Mouse (Mus musculus) brain, embryonic 14.5 days (tissue): ENCODE results near the gene Aicda.

Experiments used
- CTCF ChIP-seq: fragments of 200-500 bp; IDR thresholded peaks from 2 replicates; pipeline ENCODE4 v1.5.1; 2012; ENCODE audit warnings: inconsistent platforms, mild to moderate bottlenecking, moderate library complexity, borderline replicate concordance; ENCODE audit not compliant: insufficient read depth, insufficient read length; ENCODE audit errors: extremely low read depth
- POLR2A ChIP-seq: fragments of 200-500 bp; IDR thresholded peaks from 2 replicates; pipeline ENCODE4 v1.6.1; 2012; ENCODE audit warnings: mild to moderate bottlenecking, inconsistent platforms, borderline replicate concordance; ENCODE audit not compliant: poor library complexity, insufficient read depth, insufficient read length, severe bottlenecking; ENCODE audit errors: extremely low read depth

DNA sequence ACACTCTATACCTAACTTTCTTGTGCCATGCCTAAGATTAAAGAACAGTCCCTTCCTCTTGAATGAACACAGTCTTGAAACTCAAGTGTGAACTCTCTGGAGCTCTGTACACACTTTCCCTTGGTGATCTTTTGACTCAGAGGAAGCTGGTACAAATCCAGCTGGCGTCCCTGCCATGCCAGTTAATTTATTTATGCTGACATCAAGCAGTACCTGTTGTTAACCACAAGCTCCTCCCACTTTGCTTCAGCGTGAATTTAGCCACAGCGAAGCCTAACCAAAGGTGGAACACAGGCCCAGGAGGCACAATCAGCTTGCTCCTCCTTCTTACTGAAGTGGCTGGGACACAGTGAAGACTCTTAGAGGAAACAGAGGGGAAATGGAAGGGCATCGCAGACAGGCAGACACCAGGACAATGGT, 20.7 kb upstream of the Aicda start:
- no peak for TF ChIP-seq CTCF
- TF ChIP-seq POLR2A, result no peak
